Mouse (Mus musculus): ENCODE data around the gene Ctsd. TPM values are rescaled to one million over a fixed set of nuclear protein-coding genes. Genes with fewer than 3 reads are reported as not detected.
"Not testable (repeated sequence)": the region's sequence is repeated elsewhere in the genome, so short reads cannot be mapped to it uniquely, and the experiment has no call there.

Gene Ctsd
- total RNA-seq, 2 experiments from 2014 or later, result 289 to 292 TPM

DNA sequence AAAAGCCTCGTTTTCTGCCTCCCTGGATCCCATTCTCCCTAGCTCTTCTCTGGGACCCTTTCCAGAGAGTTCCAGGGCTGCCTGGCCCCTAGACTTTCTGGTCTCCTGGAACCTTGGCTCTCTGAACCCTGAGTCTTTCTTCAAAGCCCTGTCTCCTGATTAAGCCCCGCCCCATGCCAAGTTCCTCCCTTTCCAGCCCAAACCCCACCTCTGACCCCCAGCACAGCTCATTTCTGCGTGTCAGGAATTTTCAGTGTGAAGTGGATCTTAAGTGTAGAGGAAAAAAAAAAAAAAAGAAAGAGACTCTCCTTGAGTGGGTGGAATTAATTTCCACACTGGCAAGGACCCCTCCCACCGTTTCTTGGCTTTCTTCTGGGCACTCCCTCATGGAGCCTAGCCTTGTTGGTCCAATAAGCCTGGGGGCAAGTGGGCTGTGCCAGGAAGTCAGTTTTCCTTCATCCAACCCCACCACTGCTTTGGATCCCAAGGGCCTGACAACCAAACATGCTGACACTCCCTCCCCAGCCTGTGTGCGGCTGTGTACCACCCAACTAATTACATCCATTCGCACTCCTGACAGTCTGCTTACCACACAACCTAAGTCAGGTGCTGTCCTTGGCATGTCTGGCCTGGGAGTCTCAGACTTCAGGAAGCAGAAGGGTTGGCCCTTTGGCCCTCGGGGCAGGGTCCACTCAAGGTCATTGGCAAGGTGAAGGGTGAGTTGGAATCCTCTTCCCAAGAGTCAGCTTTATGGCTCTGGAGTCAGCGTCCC, 14.0 kb downstream of the Ctsd start, which contains the start of gene Ifitm10:
Gene Ifitm10, minus strand, starts transcription at position 113 of the 772 bp plus-strand sequence.
- no peak for DNase-seq

DNA sequence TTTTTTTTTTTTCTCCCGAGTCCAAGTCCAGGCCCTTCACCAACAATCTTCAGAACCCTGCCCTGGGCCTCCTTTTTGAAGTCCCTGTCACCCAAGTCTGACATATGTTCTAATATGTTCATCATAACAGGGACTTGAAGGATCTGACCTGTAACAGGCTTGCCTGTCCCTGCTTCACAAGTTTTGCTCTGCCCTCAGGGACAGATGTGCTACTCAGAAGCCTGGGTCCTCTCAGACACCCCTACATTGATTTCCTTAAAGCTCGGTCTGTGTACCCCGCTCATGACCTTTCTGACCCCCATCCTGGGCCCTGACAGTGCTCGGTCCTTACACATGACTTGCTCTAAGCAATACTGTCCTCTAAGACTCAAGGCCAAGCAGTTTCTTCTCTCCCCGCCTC, 14.8 kb downstream of the Ctsd start:
- DNase-seq, result no peak

DNA sequence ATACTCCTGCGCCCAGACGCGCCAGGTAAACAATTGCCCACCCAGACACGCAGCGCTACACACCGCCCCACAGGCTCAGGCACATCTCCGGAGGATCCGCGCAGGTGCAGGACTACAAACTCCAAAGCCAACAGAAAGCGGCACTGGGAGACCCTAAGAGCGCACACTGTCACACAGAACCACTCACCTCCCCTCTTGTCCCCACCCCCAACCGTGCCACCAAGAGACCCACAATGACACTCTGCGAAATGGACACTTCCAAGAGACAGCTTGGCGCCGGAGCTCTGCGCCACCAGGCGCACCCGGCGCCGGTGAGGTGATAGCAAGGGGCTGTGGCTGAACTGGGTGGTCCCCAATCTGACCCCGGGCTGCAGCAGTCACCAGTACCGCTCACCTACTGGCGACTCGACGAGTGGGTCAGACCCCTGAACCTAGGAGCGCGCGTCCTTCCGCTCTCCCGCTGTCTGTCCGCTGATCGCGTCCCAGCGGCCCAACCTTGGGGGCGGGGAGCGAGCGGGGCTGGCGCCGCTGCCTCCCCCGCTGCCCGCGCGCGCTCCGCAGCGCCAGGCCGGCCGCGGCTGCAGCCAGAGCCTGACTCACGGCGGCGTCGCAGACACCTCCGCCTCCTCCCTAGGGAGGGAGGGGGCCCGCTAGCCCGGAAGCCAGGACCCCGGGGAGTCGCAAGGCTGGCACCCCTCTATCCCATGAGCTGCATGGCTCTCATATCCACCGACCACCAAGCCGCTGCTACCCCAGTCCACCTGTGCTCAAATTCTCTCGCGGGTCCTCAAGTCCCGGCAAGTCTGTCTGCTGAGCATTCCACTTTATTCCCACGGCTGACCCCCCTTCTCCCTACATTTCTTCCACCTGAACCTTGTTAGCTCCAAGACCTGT, 15.8 kb downstream of the Ctsd start:
- DNase-seq, result peak; percentile 27 to 29

DNA sequence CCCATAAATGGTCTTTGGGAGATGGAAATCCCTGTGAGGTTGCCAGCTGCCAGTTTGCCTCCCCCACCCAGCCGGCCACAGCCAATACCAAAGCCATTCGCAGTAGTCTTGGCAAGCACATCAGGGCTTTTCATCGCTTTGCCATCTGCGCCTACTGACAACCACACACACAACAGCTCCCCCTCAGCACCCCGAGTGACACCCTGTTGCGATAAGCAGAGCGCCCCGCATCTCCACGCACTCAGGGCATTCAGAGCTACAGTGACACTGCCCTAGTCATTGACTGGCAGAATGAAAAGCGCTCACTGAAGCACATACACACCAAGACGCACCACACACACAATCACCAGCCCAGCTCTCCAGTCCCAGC, 16.5 kb downstream of the Ctsd start:
- peak; percentile 75 to 80 for DNase-seq

DNA sequence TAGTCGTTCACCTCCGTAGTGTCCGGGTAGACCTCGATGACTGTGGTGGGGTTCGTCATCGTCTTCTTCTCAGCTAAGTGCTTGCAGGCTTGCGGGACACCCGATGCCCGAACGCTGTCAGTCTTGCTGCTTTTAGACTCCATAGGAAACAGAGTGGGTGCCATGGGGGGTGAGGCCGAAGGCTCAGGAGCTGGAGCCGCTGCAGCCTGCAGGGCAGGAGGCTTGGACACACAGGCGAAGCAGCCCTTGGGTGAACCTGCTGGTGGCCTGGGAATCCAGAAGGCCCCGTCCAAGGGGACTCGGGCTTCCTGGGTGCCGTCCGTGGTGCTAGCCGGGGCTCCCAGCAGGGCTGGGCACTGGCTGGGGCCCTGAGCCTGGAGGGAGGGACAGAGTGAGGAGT, 16.9 kb downstream of the Ctsd start:
- DNase-seq, result no peak

DNA sequence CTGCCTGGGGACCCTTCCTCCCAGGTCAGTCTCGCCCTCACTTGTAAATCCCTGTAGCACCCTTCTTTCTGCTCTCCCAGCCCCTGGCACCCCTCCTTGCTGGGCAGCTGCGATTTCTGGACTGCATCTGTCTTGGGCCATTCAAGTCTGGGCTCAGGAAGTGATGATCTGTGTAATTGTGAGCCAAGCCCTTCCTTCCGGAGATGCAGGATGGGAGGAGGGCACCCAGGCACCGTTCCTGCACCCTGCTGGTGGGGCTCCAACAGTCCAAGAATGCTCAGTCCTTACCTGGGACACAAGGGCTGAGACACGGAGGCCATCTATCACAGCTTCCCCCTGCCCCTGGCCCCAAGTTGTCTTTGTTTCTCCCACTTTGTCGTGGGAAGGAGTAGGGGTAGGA, 18.0 kb downstream of the Ctsd start:
- DNase-seq, result no peak

DNA sequence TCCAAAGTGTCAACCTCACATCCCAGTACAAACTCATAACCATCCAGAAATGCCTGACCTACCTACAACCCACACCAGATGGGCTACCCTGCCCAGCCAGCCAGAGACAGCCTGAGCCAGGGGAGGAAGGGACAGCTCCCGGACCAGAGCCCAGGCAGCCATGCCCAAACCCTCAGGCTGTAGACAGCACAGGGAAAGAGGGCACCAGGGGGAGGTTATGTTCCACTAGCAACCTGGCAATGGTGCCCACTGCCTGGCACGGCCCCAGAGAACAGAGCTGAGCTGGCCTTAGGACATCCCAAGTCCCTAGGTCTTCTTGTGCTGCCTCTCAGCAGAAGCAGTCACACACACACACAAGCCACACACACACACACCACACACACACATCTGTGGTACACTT, 19.0 kb downstream of the Ctsd start:
- no peak for DNase-seq

DNA sequence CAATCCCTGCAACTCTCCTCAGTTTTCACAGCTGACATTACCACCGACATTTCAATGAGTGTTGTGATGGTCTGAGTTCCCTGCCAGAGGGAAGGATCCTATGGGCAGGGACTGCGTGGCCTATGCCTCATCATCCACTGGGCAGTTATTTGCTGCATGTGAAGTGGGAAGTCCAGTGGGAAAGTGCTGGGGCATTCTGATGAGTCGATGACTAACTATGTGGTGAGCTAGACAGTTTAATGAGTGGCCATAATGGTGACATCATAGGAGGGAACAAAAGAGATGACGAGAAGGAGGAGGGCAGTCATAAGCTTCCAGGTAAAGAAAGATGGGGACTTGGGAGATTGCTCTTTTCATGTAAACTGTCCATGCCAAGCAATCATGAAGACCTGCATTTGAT, 24.7 kb downstream of the Ctsd start:
- DNase-seq, result no peak

DNA sequence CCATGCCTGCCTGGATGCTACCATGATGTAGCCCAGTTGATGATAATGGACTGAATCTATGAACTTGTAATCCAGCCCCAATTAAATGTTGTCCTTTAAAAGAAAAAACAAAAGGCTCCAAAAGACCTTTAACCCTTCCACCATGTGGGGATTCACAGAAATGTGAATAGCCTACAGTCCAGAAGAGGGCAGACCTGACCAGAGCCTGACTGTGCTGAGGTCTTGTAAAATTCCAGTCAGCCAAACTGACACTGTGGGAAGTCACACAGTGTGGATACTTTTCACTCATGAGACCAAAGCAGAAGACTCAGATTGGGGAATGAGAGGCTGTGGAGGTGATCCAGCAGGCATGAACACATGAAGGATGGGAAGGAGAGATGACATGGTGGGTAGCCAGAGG, 27.1 kb downstream of the Ctsd start:
- DNase-seq, result no peak

DNA sequence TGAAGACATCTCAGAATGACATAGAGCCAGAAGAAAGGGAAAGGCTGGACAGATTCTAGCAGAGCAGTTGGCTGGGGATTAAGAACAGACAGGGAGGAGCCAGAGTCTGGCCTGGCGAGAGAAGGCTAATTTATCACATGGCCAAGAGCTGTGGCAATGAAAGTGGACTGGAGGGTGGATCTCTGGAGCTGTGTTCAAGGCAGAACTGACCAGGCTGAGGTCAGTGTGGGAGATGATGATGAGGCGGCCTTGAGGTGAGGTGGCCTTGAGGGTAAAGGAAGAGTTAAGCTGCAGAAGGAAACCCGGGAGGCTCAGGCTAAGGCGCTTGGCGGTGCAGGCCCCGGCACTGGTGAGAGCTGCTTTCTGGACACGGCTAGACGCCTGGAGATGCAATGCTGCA, 28.7 kb downstream of the Ctsd start:
- DNase-seq, result no peak

DNA sequence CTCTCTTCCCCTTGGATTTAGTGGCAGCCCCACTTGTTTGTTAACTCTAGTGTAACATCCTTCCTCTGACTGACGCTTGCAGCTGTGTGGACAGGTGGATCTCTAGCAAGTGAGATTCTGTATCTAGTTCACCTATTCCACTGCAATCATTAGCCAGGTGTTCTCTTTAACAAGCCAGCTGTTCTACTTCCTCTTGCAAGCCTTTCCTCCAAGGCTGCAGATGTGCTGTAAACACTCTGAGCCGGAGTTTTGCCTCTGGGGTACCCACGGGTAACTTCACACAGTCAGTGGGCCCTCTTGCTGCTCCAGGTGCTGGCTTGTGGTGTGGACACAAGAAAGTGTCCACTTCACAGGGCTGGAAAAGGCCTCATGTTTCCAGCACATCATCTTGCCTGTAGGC, 30.3 kb downstream of the Ctsd start:
- DNase-seq, result no peak

DNA sequence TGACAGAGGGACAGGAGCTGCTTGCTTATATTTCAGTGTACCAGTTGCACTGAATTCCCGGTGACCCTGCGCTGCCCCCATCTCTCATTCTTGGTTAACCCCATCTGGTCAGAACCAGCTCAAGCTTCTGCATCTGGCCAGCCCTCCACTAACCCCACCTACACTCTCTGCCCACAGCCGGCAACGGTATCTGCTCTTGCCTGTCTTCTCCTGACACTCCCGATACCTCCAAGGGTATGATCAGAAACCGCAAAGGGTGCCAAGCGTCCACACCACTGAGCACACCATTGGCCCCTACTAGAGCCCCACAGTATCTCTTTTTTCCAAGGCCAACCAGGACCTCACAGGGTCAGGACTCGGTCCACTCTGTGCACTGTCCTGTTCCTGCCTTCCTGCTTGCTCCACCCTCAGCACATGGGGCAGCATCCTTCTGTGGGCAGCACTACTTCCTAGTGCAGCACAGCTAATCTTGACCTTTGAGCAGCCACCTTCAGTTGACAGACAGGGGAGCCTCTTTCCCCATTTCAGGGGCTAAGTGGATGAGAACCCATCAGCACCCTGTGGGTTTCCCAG, 33.1 kb downstream of the Ctsd start:
- DNase-seq, result no peak

DNA sequence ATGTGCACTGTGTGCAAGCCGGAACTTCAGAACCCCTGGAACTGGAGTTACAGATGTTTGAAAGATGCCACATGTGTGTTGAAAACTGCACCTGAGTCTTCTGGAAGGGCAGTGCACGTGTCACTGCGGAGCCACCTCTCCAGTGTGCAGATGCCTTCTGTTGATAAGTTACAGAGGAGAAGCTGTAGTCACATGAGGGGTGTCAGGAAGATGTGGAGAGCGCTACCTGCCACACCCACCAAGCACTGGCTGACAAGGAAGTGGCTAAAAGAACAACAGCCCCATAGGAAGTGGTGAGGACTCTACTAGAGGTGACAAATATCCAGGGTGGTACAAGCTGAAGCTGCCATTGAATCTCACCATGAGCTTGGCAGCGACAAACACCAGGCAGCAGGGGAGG, 34.0 kb downstream of the Ctsd start:
- DNase-seq, result no peak

DNA sequence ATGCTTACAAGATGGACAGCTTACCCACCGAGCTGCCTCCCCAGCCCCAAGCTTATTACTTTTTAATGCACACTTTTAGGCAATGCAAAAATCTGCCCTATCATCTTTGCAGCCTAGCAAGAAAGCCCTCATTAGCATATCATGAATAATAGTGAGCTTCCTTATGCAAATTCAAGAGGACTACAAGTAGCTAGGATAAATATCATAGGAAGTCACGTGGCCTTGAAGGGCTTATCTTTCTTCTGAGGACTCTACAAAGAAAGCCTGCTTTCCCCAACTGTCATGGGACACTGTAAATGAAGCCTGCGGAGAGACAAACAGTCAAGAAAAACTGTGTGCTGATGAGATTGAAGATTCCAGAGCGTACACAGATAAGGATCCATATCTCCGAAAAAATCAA, 36.3 kb downstream of the Ctsd start:
- DNase-seq, result no peak

DNA sequence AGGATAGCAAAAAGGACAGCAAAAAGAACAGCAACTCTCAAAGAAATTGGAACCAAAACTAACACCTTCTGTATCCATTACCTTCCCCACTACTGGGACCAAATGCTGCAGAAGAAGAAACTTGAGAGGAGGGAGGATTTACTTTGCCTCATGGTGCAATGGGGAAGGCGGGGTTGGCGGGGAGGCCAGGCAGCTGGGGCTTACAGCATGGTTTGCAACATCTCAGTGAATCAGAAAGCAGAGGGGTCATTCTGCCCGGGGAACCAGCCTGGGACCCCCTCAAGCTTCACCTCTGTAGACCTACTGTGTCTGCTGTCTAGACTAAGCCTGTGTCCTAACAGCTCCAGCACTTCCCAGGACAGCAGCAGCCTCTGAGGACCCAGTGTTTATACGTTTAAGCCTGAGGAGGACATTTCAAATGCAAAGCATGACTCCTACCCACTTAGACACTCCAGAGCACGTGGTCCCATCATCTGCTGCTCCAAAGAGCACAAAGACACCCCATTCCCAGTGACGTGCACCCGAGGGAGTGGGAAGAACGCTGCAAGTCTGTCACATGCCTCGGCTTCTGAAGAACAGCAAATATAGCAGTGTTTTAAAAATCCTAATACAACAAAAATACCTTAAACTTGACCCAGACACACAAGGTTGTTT, 38.4 kb downstream of the Ctsd start:
- DNase-seq, result peak; percentile 62 to 63

DNA sequence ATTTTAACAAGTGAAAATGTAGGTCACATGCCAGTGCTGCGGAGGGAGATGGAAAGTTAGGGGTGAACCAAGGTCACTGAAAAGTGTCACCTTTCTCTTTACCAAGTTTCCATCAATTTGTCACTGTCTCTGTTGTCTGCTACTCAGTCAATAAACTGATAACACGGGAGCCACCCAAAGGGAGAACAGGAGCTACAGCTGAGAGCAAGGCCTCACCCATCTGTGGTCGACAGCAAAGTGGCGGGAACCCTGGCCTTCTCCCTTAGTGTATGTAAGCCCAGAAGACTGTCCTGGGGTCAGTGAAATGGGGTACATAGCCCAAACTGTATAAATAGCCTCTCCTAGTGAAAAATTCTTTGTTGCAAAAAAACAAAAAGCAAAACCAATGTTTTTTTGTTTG, 40.3 kb downstream of the Ctsd start:
- no peak for DNase-seq

DNA sequence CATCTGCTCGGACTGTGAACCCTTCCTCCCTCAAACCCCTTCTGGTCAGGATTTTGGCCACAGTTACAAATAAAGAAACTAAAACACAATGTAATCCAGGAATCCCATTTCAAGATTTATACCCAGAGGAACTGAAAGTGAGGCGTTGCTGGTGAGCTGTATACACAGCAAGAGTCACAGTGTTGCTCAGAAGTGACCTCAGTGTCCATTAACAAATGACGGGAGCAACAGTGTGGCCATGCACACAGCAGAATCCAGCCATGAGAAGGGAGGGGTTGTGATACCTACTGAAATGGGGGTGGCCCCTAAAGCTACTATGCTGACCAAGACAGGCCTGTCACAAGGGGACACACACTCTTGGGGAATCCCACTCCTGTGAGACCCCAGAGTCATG, 45.6 kb downstream of the Ctsd start:
- no peak for DNase-seq

DNA sequence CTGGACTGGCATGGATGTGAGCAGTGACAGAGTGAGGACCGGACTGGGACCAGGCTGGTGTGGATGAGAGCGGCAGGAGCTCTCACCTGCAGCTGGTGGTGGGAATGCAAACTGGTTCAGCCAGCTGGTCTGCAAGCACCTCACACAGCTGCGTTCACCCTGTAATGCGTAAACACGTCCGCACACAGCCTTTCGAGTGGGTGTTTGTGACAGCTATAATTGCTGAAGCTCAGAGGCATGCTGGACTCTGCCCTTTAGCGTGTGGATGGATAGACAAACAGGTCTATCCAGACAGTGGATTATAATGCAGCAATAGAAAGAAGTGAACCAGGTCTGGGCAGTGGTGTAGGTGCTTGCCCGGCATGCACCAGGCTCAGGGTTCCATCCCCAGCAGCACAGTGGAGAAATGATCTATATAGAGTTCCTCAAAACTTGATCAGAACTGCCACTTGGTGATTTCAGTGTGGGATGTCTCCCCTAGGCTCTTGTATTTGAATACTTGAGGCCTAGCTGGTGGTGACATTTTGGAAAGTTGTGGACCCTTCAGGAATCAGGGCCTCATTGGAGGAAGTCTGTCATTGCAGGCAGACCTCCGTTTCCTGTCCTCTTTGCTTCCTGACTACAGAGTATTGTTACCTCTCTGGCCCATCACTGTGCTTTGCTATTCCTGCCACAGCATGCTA, 46.1 kb downstream of the Ctsd start:
- no peak for DNase-seq

DNA sequence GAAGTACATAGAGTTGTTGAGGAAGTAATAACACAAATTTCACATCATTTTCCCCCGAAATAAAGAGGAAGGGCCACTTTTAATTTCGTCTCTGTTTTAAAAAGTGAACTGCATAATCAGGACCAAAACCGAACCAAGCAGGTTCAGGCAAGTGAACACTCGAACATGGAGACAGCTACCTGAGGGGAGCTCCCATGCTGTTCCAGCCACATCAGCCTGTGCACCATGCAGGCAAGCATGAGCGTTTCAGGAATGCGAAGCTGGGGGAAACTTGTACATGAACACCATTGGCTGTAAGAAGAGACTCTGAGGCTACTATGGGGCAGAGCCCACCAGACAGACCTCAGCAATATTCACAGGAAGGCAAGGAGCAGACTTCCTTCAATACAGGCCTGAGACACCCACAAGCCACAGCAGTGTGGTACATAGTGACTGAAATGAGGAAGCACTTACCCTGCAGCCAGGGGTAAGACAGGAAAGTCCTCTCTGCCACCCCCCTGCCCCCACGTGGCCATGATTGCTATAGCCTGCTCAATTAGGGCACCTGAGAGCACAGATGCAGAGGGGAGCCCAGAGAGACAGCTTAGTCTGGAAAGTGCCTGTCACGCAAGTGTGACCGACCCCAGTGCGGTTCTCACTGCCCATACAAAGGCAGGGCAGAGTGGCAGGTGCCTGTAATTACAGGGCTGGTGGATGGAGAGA, 47.4 kb downstream of the Ctsd start:
- DNase-seq, result no peak

DNA sequence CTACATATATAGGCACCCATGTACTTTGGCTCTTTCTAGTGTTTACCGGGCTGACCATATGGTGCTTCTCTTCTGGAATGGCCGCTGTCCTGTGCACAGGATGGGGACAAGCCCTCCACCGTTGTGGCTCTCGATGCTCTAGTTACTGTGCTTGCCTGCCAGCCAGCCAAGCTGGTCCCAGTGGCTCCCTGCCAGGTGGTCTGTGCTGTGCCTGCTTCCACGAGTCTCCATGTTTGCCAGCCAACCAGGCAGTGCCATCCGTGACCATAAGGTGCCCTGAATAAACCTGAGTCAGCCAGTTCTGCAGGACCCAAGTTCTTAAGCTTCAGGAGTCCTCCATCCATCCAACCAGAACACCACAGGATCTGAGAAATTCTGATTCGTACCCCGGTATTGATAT, 52.7 kb downstream of the Ctsd start:
- DNase-seq, result no peak

DNA sequence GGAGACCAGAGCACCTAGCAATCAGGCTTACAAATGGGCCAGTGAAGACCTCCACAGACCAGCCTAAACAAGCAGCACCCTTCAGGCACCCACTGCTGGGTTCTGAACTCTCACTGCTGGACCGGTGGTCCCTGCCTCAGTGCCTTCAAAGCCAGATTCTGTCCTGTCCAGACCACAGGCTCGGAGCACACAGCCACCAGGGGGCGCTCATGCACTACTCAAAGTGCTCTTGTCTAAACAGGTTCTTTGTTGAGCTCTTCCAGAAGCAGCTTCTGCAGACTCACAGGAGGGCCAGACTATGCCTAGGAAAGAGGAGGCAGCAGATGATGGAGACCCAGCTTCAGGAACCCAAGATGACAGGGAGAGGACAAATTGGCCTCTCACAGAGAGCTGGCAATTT, 53.6 kb downstream of the Ctsd start:
- peak; percentile 84 for DNase-seq

DNA sequence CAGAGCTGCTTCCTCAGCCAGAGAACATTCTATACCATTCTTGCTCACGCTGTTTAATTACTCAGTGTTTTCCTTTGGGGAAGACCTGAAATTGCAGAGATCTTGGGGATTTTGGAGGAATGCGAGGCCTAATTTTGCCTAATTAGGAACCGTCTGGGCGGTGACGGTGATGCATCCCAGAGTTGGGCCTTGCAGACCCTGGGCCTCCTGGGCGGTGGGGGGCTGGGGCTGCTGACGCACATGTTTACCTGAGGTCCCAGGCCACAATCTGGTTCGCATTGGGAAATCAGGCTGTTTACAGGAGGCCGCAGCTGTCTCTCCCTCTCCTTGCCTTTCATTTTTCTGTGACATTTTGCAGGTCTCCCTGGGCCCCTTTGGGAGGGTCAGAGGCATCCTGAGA, 55.1 kb downstream of the Ctsd start:
- DNase-seq, result not testable (repeated sequence)

Data from layer of hippocampus, postnatal 36 days (tissue).